24 mouse cellular contexts compared by ENCODE assay signal in genomic region chr11:54429224-54429623, GRCm38 (mm10). TPM values are rescaled to one million over a fixed set of nuclear protein-coding genes. Genes with fewer than 3 reads are reported as not detected.
DNase-seq lines count a peak whose midpoint lies in the region; ATAC-seq and TF ChIP-seq lines count a peak whose summit lies in the region.
"Had no signal": no experiment of that assay in that cellular context is flagged by ENCODE, and none has a peak within 500 bp of the region (broad histone marks: within the 10 kb centered on the region; RNA-seq: fewer than 3 reads in every experiment).

No protein-coding gene starts in this region.

- H3K27me3 ChIP-seq in neural tube, embryonic 13.5 days = no peaks in the 10 kb centered on the region
- H3K27me3 ChIP-seq in limb, embryonic 10.5 days (ENCODE audit: low read depth, poor library complexity, severe bottlenecking) = no peaks in the 10 kb centered on the region
- no peaks in the 10 kb centered on the region for H3K27me3 ChIP-seq in limb, embryonic 12.5 days
- H3K27me3 ChIP-seq in limb, embryonic 14.5 days (ENCODE audit: control insufficient read depth, insufficient read depth, low read length) = no peaks in the 10 kb centered on the region
- H3K27me3 ChIP-seq: CH12.LX; embryonic facial prominence, embryonic 12.5 days; forebrain, embryonic 13.5 days; forebrain, embryonic 15.5 days had no signal

- peaks cover 8% of the 10 kb centered on the region; the same call in 1 of the 2 replicates for H3K4me1 ChIP-seq in neural tube, embryonic 13.5 days (replicated peaks)
- peaks cover 16% of the 10 kb centered on the region; the same call in 1 of the 2 replicates for H3K4me1 ChIP-seq in limb, embryonic 10.5 days
- peaks cover 29% of the 10 kb centered on the region for H3K4me1 ChIP-seq in limb, embryonic 12.5 days (replicated peaks)
- peaks cover 3% of the 10 kb centered on the region; the same call in 1 of the 2 replicates for H3K4me1 ChIP-seq in limb, embryonic 14.5 days (ENCODE audit: control insufficient read depth, insufficient read depth, low read length)
- H3K4me1 ChIP-seq: embryonic facial prominence, embryonic 10.5 days; forebrain, embryonic 13.5 days; forebrain, embryonic 15.5 days had no signal

- H3K9ac ChIP-seq in neural tube, embryonic 13.5 days = no peak overlapping the region
- no peak overlapping the region for H3K9ac ChIP-seq in limb, embryonic 12.5 days (replicated peaks)
- no peak overlapping the region for H3K9ac ChIP-seq in limb, embryonic 14.5 days (ENCODE audit: low read depth, low read length, severe bottlenecking)
- H3K9ac ChIP-seq: embryonic facial prominence, embryonic 12.5 days; forebrain, embryonic 13.5 days; forebrain, embryonic 15.5 days had no signal

- no peaks in the 10 kb centered on the region for H3K36me3 ChIP-seq in neural tube, embryonic 13.5 days
- H3K36me3 ChIP-seq in limb, embryonic 10.5 days = no peaks in the 10 kb centered on the region
- H3K36me3 ChIP-seq in limb, embryonic 12.5 days = no peaks in the 10 kb centered on the region
- no peaks in the 10 kb centered on the region for H3K36me3 ChIP-seq in limb, embryonic 14.5 days (ENCODE audit: control insufficient read depth, insufficient read depth, low read length)
- H3K36me3 ChIP-seq: embryonic facial prominence, embryonic 10.5 days; embryonic facial prominence, embryonic 12.5 days; forebrain, embryonic 15.5 days; G1E had no signal

- no peak overlapping the region for H3K4me2 ChIP-seq in neural tube, embryonic 13.5 days
- H3K4me2 ChIP-seq in limb, embryonic 12.5 days = no peak overlapping the region
- no peak overlapping the region for H3K4me2 ChIP-seq in limb, embryonic 14.5 days (replicated peaks; ENCODE audit: low read depth, low read length, severe bottlenecking)
- H3K4me2 ChIP-seq: embryonic facial prominence, embryonic 12.5 days; forebrain, embryonic 13.5 days; forebrain, embryonic 15.5 days had no signal

- DNase-seq in neural tube, embryonic 10.5 days (ENCODE audit: extremely low spot score, low spot score) = no peak
- no peak for DNase-seq in limb, embryonic 10.5 days (ENCODE audit: low spot score)
- DNase-seq in limb, embryonic 14.5 days (ENCODE audit: low spot score) = peak; percentile 9
- DNase-seq in ovary, postnatal 14 days (ENCODE audit: low spot score) = no peak
- no peak for DNase-seq in MN1 (ENCODE audit: low spot score)
- no peak for DNase-seq in spleen, adult 12 weeks (ENCODE audit: low spot score)
- DNase-seq: adrenal gland, adult 2 months; adrenal gland, postnatal 10 days; adrenal gland, postnatal 25 days; B cell, adult 2 months; cerebellum, adult 11 months; cerebellum, adult 8-10 months had no signal

- WGBS in neural tube, embryonic 13.5 days = 33% methylated on average over 2 of the region's 2 CpGs
- 48% methylated on average over 2 of the region's 2 CpGs for WGBS in limb, embryonic 10.5 days
- WGBS in limb, embryonic 12.5 days = 35% methylated on average over 2 of the region's 2 CpGs
- WGBS in limb, embryonic 14.5 days = 24% methylated on average over 2 of the region's 2 CpGs

- no peaks in the 10 kb centered on the region for H3K9me3 ChIP-seq in neural tube, embryonic 13.5 days
- no peaks in the 10 kb centered on the region for H3K9me3 ChIP-seq in limb, embryonic 10.5 days (replicated peaks)
- H3K9me3 ChIP-seq in limb, embryonic 12.5 days = no peaks in the 10 kb centered on the region
- no peaks in the 10 kb centered on the region for H3K9me3 ChIP-seq in limb, embryonic 14.5 days (ENCODE audit: control insufficient read depth, low read length)
- H3K9me3 ChIP-seq: embryonic facial prominence, embryonic 10.5 days; embryonic facial prominence, embryonic 12.5 days; forebrain, embryonic 13.5 days; forebrain, embryonic 15.5 days; G1E had no signal

- no peak overlapping the region for H3K4me3 ChIP-seq in neural tube, embryonic 13.5 days
- H3K4me3 ChIP-seq in limb, embryonic 10.5 days = no peak overlapping the region
- H3K4me3 ChIP-seq in limb, embryonic 12.5 days (replicated peaks) = no peak overlapping the region
- no peak overlapping the region for H3K4me3 ChIP-seq in limb, embryonic 14.5 days (replicated peaks; ENCODE audit: low read length)
- H3K4me3 ChIP-seq: embryonic facial prominence, embryonic 10.5 days; embryonic facial prominence, embryonic 12.5 days; forebrain, embryonic 13.5 days; forebrain, embryonic 15.5 days had no signal

- peak; percentile 61; the same call in 1 of the 2 replicates for ATAC-seq in neural tube, embryonic 13.5 days (ENCODE audit: low read depth)
- ATAC-seq in limb, embryonic 12.5 days (ENCODE audit: insufficient number of reproducible peaks, insufficient read depth, low FRiP score, low TSS enrichment, low read depth) = peak; percentile 84
- no peak for ATAC-seq in limb, embryonic 14.5 days (ENCODE audit: low FRiP score, low read depth)
- ATAC-seq: CD4-positive, CD25-positive, alpha-beta regulatory T cell, adult 4 months; forebrain, embryonic 13.5 days; forebrain, embryonic 15.5 days had no signal

- no peak for TF ChIP-seq POLR2A in limb, embryonic 14.5 days (IDR thresholded peaks at IDR 0.05; ENCODE audit: borderline replicate concordance, extremely low read depth, insufficient read depth, insufficient read length)

- peak overlapping the region; percentile 56 for H3K27ac ChIP-seq in neural tube, embryonic 13.5 days (replicated peaks)
- H3K27ac ChIP-seq in limb, embryonic 10.5 days = peak overlapping the region; percentile 26; the same call in 1 of the 2 replicates
- peak overlapping the region; percentile 76 for H3K27ac ChIP-seq in limb, embryonic 12.5 days
- no peak overlapping the region for H3K27ac ChIP-seq in limb, embryonic 14.5 days (replicated peaks; ENCODE audit: low read depth, low read length)
- H3K27ac ChIP-seq: embryonic facial prominence, embryonic 10.5 days; embryonic facial prominence, embryonic 12.5 days; forebrain, embryonic 13.5 days; forebrain, embryonic 15.5 days had no signal

RNA-seq across cellular contexts. Expression of gene Fnip1, which starts 8.8 kb away (rescaled TPM):
- 9.6 and 10.4 TPM in 2 replicates for polyA plus RNA-seq in neural tube, embryonic 13.5 days (2015; fragmentation: Nextera tagmentation; extraction: Ambion mirVana)
- polyA plus RNA-seq in limb, embryonic 10.5 days (2016; fragmentation: Nextera tagmentation; extraction: Ambion mirVana) = 7.6 and 9.9 TPM in 2 replicates
- 12.2 and 13.0 TPM in 2 replicates for polyA plus RNA-seq in limb, embryonic 12.5 days (2016; fragmentation: Nextera tagmentation; extraction: Ambion mirVana)
- polyA plus RNA-seq in limb, embryonic 14.5 days (2012; rRNA removed) = 9.0 and 9.7 TPM in 2 replicates
- 13.4 and 13.9 TPM in 2 replicates for polyA plus RNA-seq in limb, embryonic 14.5 days (2014; fragmentation: Nextera tagmentation; extraction: Ambion mirVana)

RNA-seq across cellular contexts. Expression of gene Meikin, which starts 58.8 kb away (rescaled TPM):
- polyA plus RNA-seq in neural tube, embryonic 13.5 days (2015; fragmentation: Nextera tagmentation; extraction: Ambion mirVana) = not detected in 2 replicates
- polyA plus RNA-seq in limb, embryonic 10.5 days (2016; fragmentation: Nextera tagmentation; extraction: Ambion mirVana) = not detected in 2 replicates
- polyA plus RNA-seq in limb, embryonic 12.5 days (2016; fragmentation: Nextera tagmentation; extraction: Ambion mirVana) = not detected in 2 replicates
- not detected in 2 replicates for polyA plus RNA-seq in limb, embryonic 14.5 days (2012; rRNA removed)
- polyA plus RNA-seq in limb, embryonic 14.5 days (2014; fragmentation: Nextera tagmentation; extraction: Ambion mirVana) = not detected in 2 replicates
- polyA plus RNA-seq: adrenal gland, adult 2 months; brain, embryonic 14.5 days; CD4-positive, CD25-positive, alpha-beta regulatory T cell, adult 4 months; embryonic facial prominence, embryonic 10.5 days; embryonic facial prominence, embryonic 12.5 days; embryonic facial prominence, embryonic 14.5 days; forebrain, embryonic 11.5 days; forebrain, embryonic 13.5 days; forebrain, embryonic 15.5 days; G1E had no signal
